Mouse (Mus musculus) liver, embryonic 15.5 days (tissue): Measurements from ENCODE around the gene Zp1. TPM values are rescaled to one million over a fixed set of nuclear protein-coding genes. Genes with fewer than 3 reads are reported as not detected.

Experiments used
- ATAC-seq: fragments of 200-750 bp; cut with Nextera tagmentation; 2 replicates; pipeline ENCODE4 v1.8.0; 2017; ENCODE audit warnings: moderate number of reproducible peaks, mild to moderate bottlenecking, moderate library complexity; ENCODE audit not compliant: insufficient read depth
- H3K27ac ChIP-seq: fragments of 300-500 bp; sonication (generic); replicated peaks from 2 replicates; pipeline ENCODE4 v1.5.1; 2015; ENCODE audit warnings: mild to moderate bottlenecking, inconsistent platforms
- H3K27me3 ChIP-seq: fragments of 300-500 bp; sonication (generic); 2 replicates; pipeline ENCODE4 v1.6.1; 2015; ENCODE audit warnings: mild to moderate bottlenecking, inconsistent platforms
- H3K36me3 ChIP-seq: fragments of 300-500 bp; sonication (generic); replicated peaks from 2 replicates; pipeline ENCODE4 v1.6.1; 2015; ENCODE audit warnings: moderate library complexity, mild to moderate bottlenecking, inconsistent platforms
- H3K4me1 ChIP-seq: fragments of 300-500 bp; sonication (generic); replicated peaks from 2 replicates; pipeline ENCODE4 v1.6.1; 2015; ENCODE audit warnings: inconsistent platforms
- H3K4me2 ChIP-seq: fragments of 300-500 bp; sonication (generic); 2 replicates; pipeline ENCODE4 v1.6.1; 2015; ENCODE audit warnings: moderate library complexity, mild to moderate bottlenecking, inconsistent platforms
- H3K4me3 ChIP-seq: fragments of 300-500 bp; sonication (generic); replicated peaks from 2 replicates; pipeline ENCODE4 v1.5.1; 2015; ENCODE audit warnings: mild to moderate bottlenecking, inconsistent platforms
- H3K9ac ChIP-seq: fragments of 300-500 bp; sonication (generic); 2 replicates; pipeline ENCODE4 v1.6.1; 2015; ENCODE audit warnings: moderate library complexity, mild to moderate bottlenecking, inconsistent platforms
- H3K9me3 ChIP-seq: fragments of 300-500 bp; sonication (generic); replicated peaks from 2 replicates; pipeline ENCODE4 v1.6.1; 2016; ENCODE audit warnings: inconsistent platforms
- WGBS: fragments of 180-500 bp; shearing (Covaris S2); methylation state at CpG from one replicate; pipeline ENCODE4 v1.1.7; 2015; ENCODE audit warnings: mixed read lengths; ENCODE audit not compliant: insufficient replicate concordance; 5-methylcytosine and 5-hydroxymethylcytosine counted together
- polyA plus RNA-seq: library from polyadenylated mRNA; unstranded; fragments of >200 nt; fragmentation: Nextera tagmentation; extraction: Ambion mirVana; gene quantifications from 2 replicates; pipeline ENCODE4 v1.2.1, GENCODE M21; 2015

Gene Zp1
- polyA plus RNA-seq, 1 experiment from 2014 or later, result not detected

DNA sequence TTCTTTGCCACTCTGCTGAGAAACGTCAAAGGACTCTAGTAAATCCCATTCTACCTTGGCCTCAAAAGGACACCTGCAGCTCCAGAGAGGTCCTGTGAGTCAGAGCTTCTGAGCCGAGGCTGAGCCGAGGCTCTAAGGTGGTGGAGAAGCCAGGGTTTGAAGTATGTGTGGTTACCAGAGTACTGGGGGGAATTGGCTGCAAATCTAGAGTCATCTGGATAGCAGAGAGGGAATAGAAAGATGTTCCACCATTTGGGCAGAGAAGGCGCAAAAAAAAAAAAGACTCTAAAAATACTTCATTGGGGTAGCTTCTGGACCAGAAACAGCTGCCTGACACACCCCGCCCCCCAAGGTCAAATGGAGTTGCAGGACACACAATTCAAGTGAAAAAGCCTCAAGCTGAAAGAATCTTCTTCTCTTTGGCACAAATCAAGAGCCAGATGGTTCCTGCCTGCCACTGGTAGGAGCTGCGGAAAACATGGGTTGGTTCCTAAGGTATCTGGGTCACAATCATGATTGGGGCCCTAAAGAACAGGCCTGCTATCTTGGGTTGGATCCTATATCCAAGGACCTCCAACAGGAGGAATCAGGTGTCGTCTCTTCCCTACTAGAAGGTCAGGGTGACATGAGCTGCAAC lies 42.1 kb downstream of the Zp1 start:
- H3K9ac ChIP-seq, result no peak overlapping the region
- WGBS, result 75% methylated on average over 7 of the region's 7 CpGs

DNA sequence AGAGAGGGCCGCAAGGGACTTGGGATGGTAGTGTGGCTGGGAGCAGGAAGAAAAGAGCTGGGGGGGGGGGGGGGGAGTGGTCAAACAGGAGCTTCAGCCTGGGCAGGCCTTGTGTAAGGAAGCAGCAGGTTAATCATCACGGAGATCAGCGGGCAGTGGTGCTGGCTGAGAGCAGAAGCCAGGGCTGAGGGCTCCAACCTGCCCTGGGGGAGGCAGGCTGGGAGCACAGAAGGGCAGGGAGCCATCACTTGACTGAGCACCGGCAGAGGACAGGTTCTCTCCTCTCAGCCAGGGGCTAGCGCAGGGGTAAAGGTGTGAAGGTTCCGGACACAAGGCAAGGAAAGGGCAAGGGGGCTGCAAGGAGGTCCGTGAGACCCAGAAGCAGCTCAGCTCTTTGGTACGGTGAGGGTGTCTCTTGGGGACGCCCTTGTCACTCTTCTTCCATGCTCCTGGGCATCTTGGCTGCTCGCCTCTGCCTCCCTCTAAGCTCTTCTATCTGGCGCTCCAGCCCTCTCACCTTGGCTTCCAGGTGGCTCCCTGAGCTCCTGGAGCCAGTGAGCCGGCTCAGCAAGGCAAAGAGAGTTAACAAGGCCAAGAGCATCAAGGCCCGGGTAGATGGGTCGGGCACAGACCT lies 49.0 kb downstream of the Zp1 start:
- Histone ChIP-seq H3K9me3 (no peaks in the 10 kb centered on the region), H3K36me3 (peaks cover 12% of the 10 kb centered on the region), H3K4me3 (no peak overlapping the region), H3K27me3 (peaks cover 35% of the 10 kb centered on the region), H3K9ac (no peak overlapping the region), H3K4me1 (no peaks in the 10 kb centered on the region; the same call in none of the 2 replicates), H3K4me2 (no peak overlapping the region), H3K27ac (no peak overlapping the region)
- no peak for ATAC-seq
- WGBS, result 64% methylated on average over 14 of the region's 14 CpGs

More for the DNA sequence above, 42.1 kb downstream of the Zp1 start:
- H3K4me1 ChIP-seq, result peaks cover 31% of the 10 kb centered on the region
- peaks cover 7% of the 10 kb centered on the region for H3K36me3 ChIP-seq
- no peaks in the 10 kb centered on the region for H3K27me3 ChIP-seq
- ATAC-seq, result no peak
- no peaks in the 10 kb centered on the region for H3K9me3 ChIP-seq
- H3K4me2 ChIP-seq, result no peak overlapping the region
- H3K4me3 ChIP-seq, result no peak overlapping the region
- H3K27ac ChIP-seq, result no peak overlapping the region

DNA sequence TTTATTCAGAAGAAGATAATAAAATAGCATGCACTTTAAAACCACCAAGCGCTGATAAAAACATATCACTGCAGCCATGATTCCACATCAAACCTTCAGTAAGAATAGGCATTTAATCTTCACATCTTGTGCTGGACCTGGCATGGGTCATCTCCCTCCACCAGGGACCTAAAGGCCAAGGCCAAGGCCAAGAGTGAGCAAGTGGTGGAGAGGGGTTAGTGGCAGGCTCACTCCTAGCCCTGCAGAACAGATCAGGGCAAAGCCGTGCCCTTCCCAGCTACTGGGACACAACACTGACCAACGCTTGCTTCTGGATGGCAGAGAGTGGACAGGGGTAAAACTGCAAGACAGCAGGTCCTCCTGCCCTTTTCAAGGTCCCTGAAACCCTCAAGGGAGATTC lies 49.8 kb downstream of the Zp1 start:
- WGBS, result 83% methylated on average over 3 of the region's 3 CpGs
- peaks cover 35% of the 10 kb centered on the region for H3K27me3 ChIP-seq
- H3K4me1 ChIP-seq, result no peaks in the 10 kb centered on the region; the same call in none of the 2 replicates
- H3K4me3 ChIP-seq, result no peak overlapping the region
- peaks cover 12% of the 10 kb centered on the region for H3K36me3 ChIP-seq
- H3K9ac ChIP-seq, result no peak overlapping the region
- H3K9me3 ChIP-seq, result no peaks in the 10 kb centered on the region
- no peak overlapping the region for H3K4me2 ChIP-seq
- ATAC-seq, result no peak
- H3K27ac ChIP-seq, result no peak overlapping the region

DNA sequence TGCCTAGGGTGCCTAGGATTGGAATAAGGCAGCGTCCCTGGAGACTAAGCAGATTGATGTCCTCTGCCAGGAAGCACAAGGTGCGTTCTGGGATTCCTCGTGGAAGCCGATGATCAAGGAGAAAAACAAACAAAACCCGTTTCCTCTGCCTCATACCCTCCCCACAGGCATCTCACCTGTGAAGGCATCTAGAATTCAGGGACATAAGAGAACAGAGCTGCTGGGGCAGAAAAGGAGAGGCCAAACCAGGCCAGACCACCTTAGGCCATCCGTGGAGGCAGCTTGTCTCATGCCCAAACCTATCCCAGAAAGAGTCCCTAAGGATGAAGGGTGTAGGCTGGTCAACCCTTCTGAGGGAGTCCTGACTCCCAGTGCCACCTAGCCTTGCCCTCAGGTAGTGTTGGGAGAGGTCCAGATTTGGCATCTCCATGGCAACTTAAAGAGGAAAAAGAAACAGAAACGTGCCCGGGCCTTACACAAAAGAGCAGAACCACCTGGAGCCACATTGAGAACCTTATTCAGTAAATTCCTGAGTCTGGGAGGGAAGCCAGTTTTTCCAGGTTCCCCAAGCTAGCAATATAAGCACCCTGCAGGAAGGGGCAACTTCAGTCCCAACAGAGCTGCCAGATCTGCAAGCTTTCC lies 50.4 kb downstream of the Zp1 start, which contains the start of gene Tmem132a:
TSS of gene Tmem132a (minus strand) at position 55 of the 642 bp plus-strand sequence.
- peak within 1 kb of the TSS; percentile 62 for H3K4me2 ChIP-seq
- H3K27ac ChIP-seq, result no peak within 1 kb of the TSS
- 10% methylated on average over 8 of the region's 8 CpGs for WGBS
- no peaks in the 10 kb centered on the region for H3K9me3 ChIP-seq
- no peak for ATAC-seq
- H3K4me1 ChIP-seq, result no peaks in the 10 kb centered on the region; the same call in none of the 2 replicates
- H3K27me3 ChIP-seq, result peaks cover 35% of the 10 kb centered on the region
- H3K4me3 ChIP-seq, result peak within 1 kb of the TSS; percentile 50
- peak within 1 kb of the TSS; percentile 21; the same call in 1 of the 2 replicates for H3K9ac ChIP-seq
- H3K36me3 ChIP-seq, result peaks cover 12% of the 10 kb centered on the region

DNA sequence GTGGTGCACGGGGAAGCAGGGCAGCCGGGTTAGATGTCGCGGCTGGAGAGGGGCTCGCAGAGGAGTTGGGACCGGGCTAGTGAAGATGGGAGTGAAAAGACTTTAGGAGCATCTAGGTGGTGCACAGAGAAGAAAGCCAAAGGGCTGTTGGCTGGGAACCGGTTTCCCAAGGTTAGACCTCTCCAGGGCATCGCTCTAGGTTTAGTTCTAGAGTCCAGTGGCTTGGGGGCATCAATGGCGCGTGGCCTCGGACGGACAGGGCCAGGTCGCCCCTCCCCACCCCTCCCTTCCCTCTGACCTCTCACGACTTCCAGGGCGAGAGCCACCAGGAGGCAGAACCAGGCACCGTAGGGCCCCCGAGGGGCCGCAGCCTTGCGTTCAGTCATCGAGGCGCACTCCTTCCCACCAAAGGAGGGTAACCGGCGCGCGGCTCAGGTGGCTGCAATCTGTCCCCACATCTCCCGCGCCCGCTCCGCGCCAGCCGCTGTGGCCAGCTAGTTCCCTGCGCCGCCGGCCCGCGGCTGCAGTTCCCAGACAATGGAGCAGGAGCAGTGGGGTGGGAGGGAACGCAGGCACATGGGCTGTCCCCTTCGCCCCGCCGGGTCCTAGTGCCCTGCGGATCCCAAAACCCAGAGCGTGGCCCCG lies 51.1 kb downstream of the Zp1 start:
- Histone ChIP-seq H3K36me3 (peaks cover 12% of the 10 kb centered on the region), H3K9me3 (no peaks in the 10 kb centered on the region), H3K4me1 (no peaks in the 10 kb centered on the region; the same call in none of the 2 replicates), H3K4me2 (peak overlapping the region; percentile 62), H3K27me3 (peaks cover 35% of the 10 kb centered on the region), H3K9ac (peak overlapping the region; percentile 21; the same call in 1 of the 2 replicates), H3K4me3 (peak overlapping the region; percentile 50), H3K27ac (no peak overlapping the region)
- peak; percentile 60 for ATAC-seq
- WGBS, result under 1% methylated on average over 43 of the region's 43 CpGs

DNA sequence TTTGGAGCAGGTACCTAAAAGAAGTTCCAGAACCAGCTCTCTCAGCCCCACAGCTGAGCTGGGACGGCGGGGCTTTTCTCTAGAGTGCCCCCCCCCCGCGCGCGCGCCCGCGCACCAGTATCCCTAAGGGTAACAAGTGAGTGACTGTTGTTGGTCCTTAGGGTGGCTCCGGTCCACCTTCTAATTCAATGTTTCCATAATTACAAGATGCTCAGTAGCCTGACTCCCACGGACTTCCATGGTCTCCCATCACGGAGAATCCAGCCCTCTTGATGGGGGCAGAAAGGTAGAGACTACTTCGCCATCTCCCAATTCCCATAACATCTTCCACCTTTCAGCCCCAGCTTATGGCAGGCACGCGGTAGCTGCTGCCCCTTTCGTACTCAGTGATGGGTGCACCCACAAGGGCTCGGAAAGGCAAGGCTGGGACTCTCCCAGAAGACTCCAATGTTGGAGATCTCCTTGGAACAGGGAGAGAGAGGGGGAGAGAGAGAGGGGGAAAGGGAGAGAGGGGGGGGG lies 51.8 kb downstream of the Zp1 start:
- H3K4me1 ChIP-seq, result no peaks in the 10 kb centered on the region; the same call in none of the 2 replicates

DNA sequence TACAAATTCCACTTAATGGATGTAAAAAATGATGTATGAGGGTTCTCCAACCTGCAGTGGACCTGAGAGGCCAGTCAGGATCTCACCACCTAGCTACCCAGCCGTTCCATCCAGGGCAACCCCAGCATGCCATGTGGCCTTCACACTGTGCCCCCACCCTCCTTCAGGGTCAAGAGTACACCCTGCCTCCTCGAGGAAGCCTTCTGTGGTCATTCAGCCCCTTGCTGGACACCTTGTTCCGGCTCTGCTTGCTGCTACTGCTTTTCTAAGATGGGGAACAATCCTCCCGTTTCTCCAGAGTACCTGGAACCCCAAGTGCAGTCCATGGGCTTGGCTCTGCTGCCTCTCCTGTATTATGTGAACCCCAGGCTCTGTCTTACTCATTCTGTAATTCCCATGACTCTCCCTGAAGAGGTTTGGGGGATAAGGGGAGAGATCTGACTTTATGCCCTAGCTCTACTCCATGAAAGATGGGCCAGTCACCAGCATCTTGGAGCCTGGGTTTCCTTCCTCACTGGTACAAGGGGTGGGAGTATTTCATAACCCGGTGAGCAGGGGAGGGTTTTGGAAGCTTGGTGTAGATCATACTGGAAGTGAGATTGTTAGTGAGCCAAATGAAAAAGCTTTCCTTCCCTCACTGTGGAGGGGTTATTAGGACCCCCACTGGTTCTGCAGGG lies 52.3 kb downstream of the Zp1 start:
- Histone ChIP-seq H3K4me2 (peak overlapping the region; percentile 62), H3K27ac (no peak overlapping the region)

More for the DNA sequence above, 51.8 kb downstream of the Zp1 start:
- H3K4me3 ChIP-seq, result peak overlapping the region; percentile 50
- peak overlapping the region; percentile 62 for H3K4me2 ChIP-seq
- peaks cover 9% of the 10 kb centered on the region for H3K36me3 ChIP-seq
- ATAC-seq, result no peak
- H3K27me3 ChIP-seq, result peaks cover 35% of the 10 kb centered on the region
- no peak overlapping the region for H3K9ac ChIP-seq
- no peaks in the 10 kb centered on the region for H3K9me3 ChIP-seq
- H3K27ac ChIP-seq, result no peak overlapping the region
- WGBS, result 3% methylated on average over 17 of the region's 17 CpGs

DNA sequence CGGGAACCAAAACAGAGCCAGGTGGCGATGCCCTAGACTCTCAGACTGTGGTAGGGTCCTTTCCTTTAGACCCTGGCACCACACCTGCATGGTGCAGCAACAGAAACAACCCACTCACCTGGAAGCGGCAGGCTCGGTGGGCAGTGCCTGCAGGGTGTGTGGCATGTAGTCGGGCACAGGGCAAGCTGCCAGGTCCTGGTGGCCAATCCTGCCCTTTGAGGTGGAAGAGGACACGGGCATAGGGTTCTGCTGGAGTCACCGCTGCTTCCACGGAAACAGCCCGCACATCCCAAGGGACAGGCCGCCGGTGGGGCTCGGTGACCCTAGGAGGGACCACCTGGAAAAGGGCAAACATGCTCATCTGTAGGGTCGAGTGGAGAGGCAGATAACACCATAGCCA lies 54.1 kb downstream of the Zp1 start:
- ATAC-seq, result no peak
- Histone ChIP-seq H3K9ac (no peak overlapping the region), H3K27me3 (peaks cover 35% of the 10 kb centered on the region), H3K36me3 (no peaks in the 10 kb centered on the region), H3K4me2 (no peak overlapping the region), H3K4me3 (no peak overlapping the region), H3K4me1 (no peaks in the 10 kb centered on the region; the same call in none of the 2 replicates), H3K9me3 (no peaks in the 10 kb centered on the region), H3K27ac (no peak overlapping the region)
- 69% methylated on average over 13 of the region's 13 CpGs for WGBS

More for the DNA sequence above, 52.3 kb downstream of the Zp1 start:
- Histone ChIP-seq H3K36me3 (peaks cover 3% of the 10 kb centered on the region), H3K9ac (no peak overlapping the region), H3K27me3 (peaks cover 35% of the 10 kb centered on the region), H3K4me3 (peak overlapping the region; percentile 50; the same call in 1 of the 2 replicates), H3K9me3 (no peaks in the 10 kb centered on the region), H3K4me1 (no peaks in the 10 kb centered on the region; the same call in none of the 2 replicates)
- WGBS, result 34% methylated on average over 5 of the region's 5 CpGs
- ATAC-seq, result no peak
